Mouse (Mus musculus) myocyte (in vitro differentiated cells): ENCODE measurements at regions not wholly inside any gene's neighbourhood (a gene's known extent, or its start where the extent isn't known, plus 50 kb on each side); places are given as distances from the start of the nearest gene placed in this dataset.

Source experiments
- H3K27me3 ChIP-seq: one replicate; pipeline ENCODE4 v1.6.1; 2011; ENCODE audit not compliant: control insufficient read depth, insufficient read depth, insufficient read length
- H3K36me3 ChIP-seq: one replicate; pipeline ENCODE4 v1.6.1; 2011; ENCODE audit not compliant: control insufficient read depth, insufficient read depth
- H3K4me2 ChIP-seq: one replicate; pipeline ENCODE4 v1.6.1; 2011; ENCODE audit warnings: low read depth, control low read depth
- H3K4me3 ChIP-seq: one replicate; pipeline ENCODE4 v1.5.1; 2011; ENCODE audit warnings: mild to moderate bottlenecking, control low read depth, moderate library complexity
- H3K79me2 ChIP-seq: one replicate; pipeline ENCODE4 v1.6.1; 2011; ENCODE audit not compliant: control insufficient read depth, insufficient read depth
- H3ac ChIP-seq: one replicate; pipeline ENCODE4 v1.6.1; 2011; ENCODE audit not compliant: control insufficient read depth, insufficient read length
- CEBPB ChIP-seq: IDR thresholded peaks from 2 replicates; pipeline ENCODE4 v1.6.1; 2011; ENCODE audit warnings: mild to moderate bottlenecking, moderate library complexity; ENCODE audit not compliant: poor library complexity, insufficient read depth, severe bottlenecking
- E2F4 ChIP-seq: IDR thresholded peaks from one replicate; pipeline ENCODE4 v1.6.1; 2011; ENCODE audit warnings: mild to moderate bottlenecking, control low read depth, moderate library complexity; ENCODE audit not compliant: insufficient read depth
- MAX ChIP-seq: IDR thresholded peaks from one replicate; pipeline ENCODE4 v1.6.1; 2011; ENCODE audit warnings: low read depth, mild to moderate bottlenecking, control low read depth
- MYOD1 ChIP-seq, 3 experiments: IDR thresholded peaks; one replicate each; pipeline ENCODE4 v1.6.1; 2011; ENCODE audit warnings: control low read depth in 2 of 3, low read depth in 2 of 3, mild to moderate bottlenecking in 2 of 3, moderate library complexity in 1 of 3; ENCODE audit not compliant: insufficient read length in 2 of 3, control insufficient read depth in 1 of 3
- MYOG ChIP-seq, 3 experiments: IDR thresholded peaks; one replicate each; pipeline ENCODE4 v1.6.1; 2011; ENCODE audit warnings: control low read depth in 2 of 3, low read depth in 2 of 3, mild to moderate bottlenecking in 2 of 3; ENCODE audit not compliant: insufficient read length in 2 of 3, control insufficient read depth in 1 of 3, insufficient read depth in 1 of 3
- POLR2A ChIP-seq: IDR thresholded peaks from one replicate; pipeline ENCODE4 v1.6.1; 2011; ENCODE audit warnings: low read depth, mild to moderate bottlenecking, control low read depth, moderate library complexity; ENCODE audit not compliant: insufficient read length
- POLR2AphosphoS2 ChIP-seq: IDR thresholded peaks from one replicate; pipeline ENCODE4 v1.6.1; 2011; ENCODE audit warnings: low read depth, control low read depth; ENCODE audit not compliant: insufficient read length
- REST ChIP-seq: IDR thresholded peaks from one replicate; pipeline ENCODE4 v1.6.1; 2011; ENCODE audit warnings: mild to moderate bottlenecking, control low read depth, moderate library complexity; ENCODE audit not compliant: insufficient read depth, insufficient read length
- SRF ChIP-seq: IDR thresholded peaks from one replicate; pipeline ENCODE4 v1.6.1; 2011; ENCODE audit warnings: low read depth; ENCODE audit not compliant: control insufficient read depth, insufficient read length
- TCF12 ChIP-seq: IDR thresholded peaks from one replicate; pipeline ENCODE4 v1.6.1; 2011; ENCODE audit warnings: mild to moderate bottlenecking, control low read depth; ENCODE audit not compliant: poor library complexity, insufficient read depth, severe bottlenecking
- TCF3 ChIP-seq: IDR thresholded peaks from one replicate; pipeline ENCODE4 v1.6.1; 2011; ENCODE audit warnings: low read depth, control low read depth; ENCODE audit not compliant: insufficient read length
- USF1 ChIP-seq: IDR thresholded peaks from one replicate; pipeline ENCODE4 v1.6.1; 2011; ENCODE audit warnings: low read depth, mild to moderate bottlenecking, control low read depth, moderate library complexity

GRCm38 (mm10) chr3:63638572-63638971, 154.9 kb upstream of the Gm34302 start:
- TF ChIP-seq USF1 (no peak), MYOG (IDR thresholded peaks at IDR 0.05; ENCODE audit: control insufficient read depth in 1 of 3, insufficient read depth in 1 of 3, insufficient read length in 2 of 3, low read depth in 2 of 3) (no peak), REST (no peak), TCF3 (no peak), TCF12 (no peak), MYOD1 (IDR thresholded peaks at IDR 0.05; ENCODE audit: control insufficient read depth in 1 of 3, insufficient read length in 2 of 3, low read depth in 2 of 3) (no peak), E2F4 (no peak), MAX (no peak), SRF (no peak), POLR2AphosphoS2 (no peak), CEBPB (no peak), POLR2A (no peak)
- H3K4me2 ChIP-seq, result no peak overlapping the region
- H3K79me2 ChIP-seq, result no peaks in the 10 kb centered on the region
- no peaks in the 10 kb centered on the region for H3K36me3 ChIP-seq
- no peak overlapping the region for H3K4me3 ChIP-seq
- H3K27me3 ChIP-seq, result no peaks in the 10 kb centered on the region
- H3ac ChIP-seq, result no peak overlapping the region

- no peaks in the 10 kb centered on the region for H3K27me3 ChIP-seq
- H3K79me2 ChIP-seq, result no peaks in the 10 kb centered on the region
- no peak overlapping the region for H3K4me2 ChIP-seq
- no peak overlapping the region for H3ac ChIP-seq
- no peak overlapping the region for H3K4me3 ChIP-seq
- TF ChIP-seq SRF, result no peak
- no peak for TF ChIP-seq USF1
- no peak for TF ChIP-seq MYOG (IDR thresholded peaks at IDR 0.05; ENCODE audit: control insufficient read depth in 1 of 3, insufficient read depth in 1 of 3, insufficient read length in 2 of 3, low read depth in 2 of 3)
- TF ChIP-seq TCF3, result no peak
- TF ChIP-seq E2F4, result no peak
- no peak for TF ChIP-seq REST
- TF ChIP-seq MAX, result no peak
- TF ChIP-seq POLR2AphosphoS2, result no peak
- no peak for TF ChIP-seq CEBPB
- no peak for TF ChIP-seq POLR2A
- TF ChIP-seq TCF12, result no peak
- TF ChIP-seq MYOD1 (IDR thresholded peaks at IDR 0.05; ENCODE audit: control insufficient read depth in 1 of 3, insufficient read length in 2 of 3, low read depth in 2 of 3), result no peak
- no peaks in the 10 kb centered on the region for H3K36me3 ChIP-seq
Measured at GRCm38 (mm10) chr3:63637913-63638312, 154.2 kb upstream of the Gm34302 start.

- Histone ChIP-seq H3K4me3 (no peak overlapping the region), H3K36me3 (no peaks in the 10 kb centered on the region), H3K79me2 (no peaks in the 10 kb centered on the region), H3ac (no peak overlapping the region), H3K4me2 (no peak overlapping the region), H3K27me3 (no peaks in the 10 kb centered on the region)
- TF ChIP-seq SRF, result no peak
- no peak for TF ChIP-seq MYOD1 (IDR thresholded peaks at IDR 0.05; ENCODE audit: control insufficient read depth in 1 of 3, insufficient read length in 2 of 3, low read depth in 2 of 3)
- TF ChIP-seq TCF12, result no peak
- TF ChIP-seq E2F4, result no peak
- TF ChIP-seq MAX, result no peak
- TF ChIP-seq REST, result no peak
- no peak for TF ChIP-seq POLR2AphosphoS2
- no peak for TF ChIP-seq POLR2A
- no peak for TF ChIP-seq TCF3
- no peak for TF ChIP-seq USF1
- no peak for TF ChIP-seq MYOG (IDR thresholded peaks at IDR 0.05; ENCODE audit: control insufficient read depth in 1 of 3, insufficient read depth in 1 of 3, insufficient read length in 2 of 3, low read depth in 2 of 3)
- TF ChIP-seq CEBPB, result no peak
Measured at GRCm38 (mm10) chr3:63627724-63628123, 144.0 kb upstream of the Gm34302 start.

- Histone ChIP-seq H3K36me3 (no peaks in the 10 kb centered on the region), H3K4me3 (no peak overlapping the region), H3K4me2 (no peak overlapping the region), H3ac (no peak overlapping the region), H3K27me3 (no peaks in the 10 kb centered on the region), H3K79me2 (no peaks in the 10 kb centered on the region)
- no peak for TF ChIP-seq TCF3
- TF ChIP-seq SRF, result no peak
- TF ChIP-seq TCF12, result no peak
- TF ChIP-seq CEBPB, result no peak
- TF ChIP-seq MYOD1 (IDR thresholded peaks at IDR 0.05; ENCODE audit: control insufficient read depth in 1 of 3, insufficient read length in 2 of 3, low read depth in 2 of 3), result no peak
- no peak for TF ChIP-seq MYOG (IDR thresholded peaks at IDR 0.05; ENCODE audit: control insufficient read depth in 1 of 3, insufficient read depth in 1 of 3, insufficient read length in 2 of 3, low read depth in 2 of 3)
- no peak for TF ChIP-seq POLR2AphosphoS2
- no peak for TF ChIP-seq USF1
- no peak for TF ChIP-seq POLR2A
Measured at GRCm38 (mm10) chr3:63616127-63616526, 132.4 kb upstream of the Gm34302 start.
